Mouse (Mus musculus): ENCODE measurements around the gene Rft1. TPM values are rescaled to one million over a fixed set of nuclear protein-coding genes. Genes with fewer than 3 reads are reported as not detected.
A peak's percentile ranks its signal among the peaks of the same experiment; 100 is the strongest.

Rft1 gene
- total RNA-seq, 2 experiments from 2014 or later: 10.6 to 11.0 TPM

GRCm38 (mm10) chr14:30628235-30628634 is 25.9 kb upstream of the Rft1 start:
- DNase-seq (ENCODE audit: low spot score in 2 of 2): no peak

- DNase-seq (ENCODE audit: low spot score in 2 of 2): no peak
Observed at GRCm38 (mm10) chr14:30629839-30630238, 24.3 kb upstream of the Rft1 start.

- no peak for DNase-seq (ENCODE audit: low spot score in 2 of 2)
Observed at GRCm38 (mm10) chr14:30630811-30631576, 23.2 kb upstream of the Rft1 start.

GRCm38 (mm10) chr14:30631834-30632233 is 22.3 kb upstream of the Rft1 start:
- DNase-seq (ENCODE audit: low spot score in 2 of 2): no peak

- no peak for DNase-seq (ENCODE audit: low spot score in 2 of 2)
Observed at GRCm38 (mm10) chr14:30633708-30634107, 20.5 kb upstream of the Rft1 start.

GRCm38 (mm10) chr14:30634418-30634817 is 19.7 kb upstream of the Rft1 start:
- no peak for DNase-seq (ENCODE audit: low spot score in 2 of 2)

GRCm38 (mm10) chr14:30635219-30635910 is 18.8 kb upstream of the Rft1 start:
- no peak for DNase-seq (ENCODE audit: low spot score in 2 of 2)

- no peak for DNase-seq (ENCODE audit: low spot score in 2 of 2)
Observed at GRCm38 (mm10) chr14:30636499-30636898, 17.7 kb upstream of the Rft1 start.

GRCm38 (mm10) chr14:30637087-30637486 is 17.1 kb upstream of the Rft1 start:
- no peak for DNase-seq (ENCODE audit: low spot score in 2 of 2)

GRCm38 (mm10) chr14:30638009-30638408 is 16.2 kb upstream of the Rft1 start:
- no peak for DNase-seq (ENCODE audit: low spot score in 2 of 2)

- no peak for DNase-seq (ENCODE audit: low spot score in 2 of 2)
Observed at GRCm38 (mm10) chr14:30638686-30639085, 15.5 kb upstream of the Rft1 start.

- DNase-seq (ENCODE audit: low spot score in 2 of 2): no peak
Observed at GRCm38 (mm10) chr14:30641748-30642147, 12.4 kb upstream of the Rft1 start.

GRCm38 (mm10) chr14:30644026-30644425 is 10.1 kb upstream of the Rft1 start:
- no peak for DNase-seq (ENCODE audit: low spot score in 2 of 2)

GRCm38 (mm10) chr14:30645066-30645465 is 9.1 kb upstream of the Rft1 start:
- no peak for DNase-seq (ENCODE audit: low spot score in 2 of 2)

GRCm38 (mm10) chr14:30646486-30646885 is 7.7 kb upstream of the Rft1 start:
- no peak for DNase-seq (ENCODE audit: low spot score in 2 of 2)

- no peak for DNase-seq (ENCODE audit: low spot score in 2 of 2)
Observed at GRCm38 (mm10) chr14:30648478-30648877, 5.7 kb upstream of the Rft1 start.

GRCm38 (mm10) chr14:30649745-30650144 is 4.4 kb upstream of the Rft1 start:
- DNase-seq (ENCODE audit: low spot score in 2 of 2): no peak

- DNase-seq (ENCODE audit: low spot score in 2 of 2): peak; percentile 27 to 50
Observed at GRCm38 (mm10) chr14:30650969-30651368, 3.2 kb upstream of the Rft1 start.

GRCm38 (mm10) chr14:30654691-30655228 is 600 bp downstream of the Rft1 start:
- no peak for DNase-seq (ENCODE audit: low spot score in 2 of 2)

- no peak for DNase-seq (ENCODE audit: low spot score in 2 of 2)
Observed at GRCm38 (mm10) chr14:30655531-30655930, 1.4 kb downstream of the Rft1 start.

GRCm38 (mm10) chr14:30666061-30666460 is 11.9 kb downstream of the Rft1 start:
- no peak for DNase-seq (ENCODE audit: low spot score in 2 of 2)

- DNase-seq (ENCODE audit: low spot score in 2 of 2): no peak
Observed at GRCm38 (mm10) chr14:30666604-30667003, 12.4 kb downstream of the Rft1 start.
